Mouse (Mus musculus) embryonic facial prominence, embryonic 10.5 days (tissue): Measurements from ENCODE around the gene Magel2. TPM values are rescaled to one million over a fixed set of nuclear protein-coding genes. Genes with fewer than 3 reads are reported as not detected.

Source experiments
- polyA plus RNA-seq: library from polyadenylated mRNA; unstranded; fragments of >200 nt; fragmentation: Nextera tagmentation; extraction: Ambion mirVana; gene quantifications from 2 replicates; pipeline ENCODE4 v1.2.1, GENCODE M21; 2016

Gene Magel2
- polyA plus RNA-seq, 1 experiment from 2014 or later: 18.7 TPM

Other genes starting within 250 kb of the Magel2 start
- 128 and 134 TPM in 2 replicates for gene Ndn, start 30.4 kb upstream of the Magel2 start, polyA plus RNA-seq
- gene Mkrn3, start 43.1 kb downstream of the Magel2 start, polyA plus RNA-seq: 9.3 and 9.6 TPM in 2 replicates
- 76.8 and 82.8 TPM in 2 replicates for gene Peg12, start 87.5 kb downstream of the Magel2 start, polyA plus RNA-seq